Mouse (Mus musculus) E14TG2a.4 (cell line): ENCODE data around the gene Lgals8.

Experiments used
- CTCF ChIP-seq: conservative IDR thresholded peaks from 2 replicates; pipeline ENCODE4 v1.5.1; 2014; ENCODE audit warnings: low read length
- NANOG ChIP-seq: IDR thresholded peaks from 2 replicates; pipeline ENCODE4 v1.6.1; 2014; ENCODE audit warnings: borderline replicate concordance, low read length, mixed read lengths
- POU5F1 ChIP-seq: IDR thresholded peaks from 2 replicates; pipeline ENCODE4 v1.6.1; 2014; ENCODE audit warnings: low read length, borderline replicate concordance

DNA sequence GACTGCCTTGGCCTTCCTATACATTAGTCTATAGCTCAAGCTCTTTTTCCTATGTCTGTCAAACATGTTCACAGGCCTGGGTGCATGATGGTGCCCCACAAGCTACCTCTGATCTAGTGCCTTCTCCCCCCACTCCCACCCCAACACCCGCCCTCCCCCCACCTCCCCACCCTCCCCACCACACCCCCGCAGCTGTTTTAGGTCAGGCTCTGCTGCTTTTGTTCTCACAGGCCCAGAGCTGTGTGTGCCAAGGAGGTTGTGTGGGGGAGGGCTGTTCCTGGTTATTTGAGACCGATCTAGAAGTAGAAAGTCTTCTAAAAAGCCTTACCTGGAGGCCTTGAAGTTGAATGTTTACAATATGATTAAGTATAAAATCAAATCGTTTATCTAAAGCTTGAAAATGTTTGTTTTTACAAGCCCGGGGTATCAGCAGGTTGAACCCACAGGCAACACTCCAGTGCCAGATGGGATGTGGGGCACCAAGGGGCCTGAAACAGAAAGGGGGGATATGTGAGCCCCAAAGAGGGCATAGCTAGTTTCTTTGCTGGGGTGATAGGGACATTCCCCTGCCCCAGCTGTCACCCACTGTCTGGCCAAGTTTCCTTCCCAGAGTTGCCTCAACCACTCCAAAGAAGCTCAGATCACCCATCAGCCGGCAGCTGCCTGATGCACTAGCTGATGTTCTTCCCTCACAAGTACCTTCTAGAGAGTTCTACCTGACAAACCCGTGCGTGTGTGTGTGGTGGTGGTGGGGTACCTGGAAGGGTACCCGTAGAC is 46.6 kb upstream of the Lgals8 start:
- no peak for TF ChIP-seq CTCF
- no peak for TF ChIP-seq NANOG
- TF ChIP-seq POU5F1 = no peak
